Mouse (Mus musculus): ENCODE data around the gene Otud5. TPM values are rescaled to one million over a fixed set of nuclear protein-coding genes. Genes with fewer than 3 reads are reported as not detected.

The Otud5 gene
- polyA plus RNA-seq (2017; shearing (Covaris generic)), result 202 TPM

GRCm38 (mm10) chrX:7841163-7842162 lies at the start of gene Otud5:
Otud5 (plus strand) TSS chrX:7841364.

GRCm38 (mm10) chrX:7821865-7822779 lies 19.0 kb upstream of the Otud5 start, which contains the start of gene Kcnd1:
Kcnd1 (plus strand) TSS chrX:7822289.

GRCm38 (mm10) chrX:7878007-7878419 lies 36.8 kb downstream of the Otud5 start, which contains the start of gene Pim2:
Pim2 (plus strand) TSS chrX:7878262.

GRCm38 (mm10) chrX:7883841-7884567 lies 42.8 kb downstream of the Otud5 start, which contains the start of gene Slc35a2:
Slc35a2 (plus strand) TSS chrX:7884028.

DNA sequence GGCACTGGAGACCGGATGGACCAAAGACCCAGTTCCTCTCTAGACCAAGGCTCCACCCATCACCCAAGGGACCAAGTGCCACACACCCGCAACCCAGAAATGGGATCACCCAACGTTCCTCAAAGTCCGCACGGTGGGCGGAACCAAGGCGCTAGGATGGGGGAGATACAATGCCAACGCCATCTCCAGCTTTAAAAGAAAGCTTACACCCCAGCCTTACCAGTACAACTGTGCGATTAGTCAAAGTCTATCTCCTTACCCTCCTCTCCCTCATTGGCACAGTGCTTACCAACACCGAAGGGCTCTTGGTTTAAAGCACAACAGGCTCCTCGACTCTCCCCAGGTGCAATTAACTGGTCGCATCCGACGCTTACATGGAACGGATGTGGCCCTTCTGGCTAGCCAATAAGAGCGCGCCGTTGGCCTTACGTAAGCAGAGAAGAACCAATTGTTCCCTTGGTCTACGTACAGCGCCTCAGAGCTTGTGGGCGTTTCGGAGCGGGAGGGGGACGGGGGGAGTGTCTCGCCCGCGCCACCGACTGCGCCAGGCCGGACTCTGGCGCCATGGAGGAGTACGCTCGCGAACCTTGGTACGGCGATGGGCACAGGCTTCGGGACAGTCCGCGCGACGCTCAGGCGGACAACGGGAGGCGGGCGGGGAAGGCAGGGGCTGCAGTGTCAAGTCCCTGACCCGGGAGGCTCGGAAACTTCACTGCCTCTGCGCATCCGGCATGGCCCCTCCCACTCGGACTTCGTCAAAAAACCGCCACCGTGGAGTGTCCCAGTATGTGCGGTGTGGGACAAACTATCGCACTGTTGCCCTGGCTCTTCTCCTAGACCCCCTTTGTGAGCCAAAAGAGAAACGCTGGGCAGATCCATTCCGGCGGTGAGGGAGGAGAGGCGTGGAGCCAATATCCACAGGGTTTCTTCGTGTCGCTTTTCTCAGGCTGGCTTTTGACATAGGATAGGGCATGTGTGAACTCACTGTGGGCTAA lies 58.0 kb downstream of the Otud5 start, which contains the start of the genes Pqbp1 and Timm17b:
Pqbp1 (minus strand) TSS at position 390 of the 995 bp plus-strand sequence.
Timm17b (plus strand) TSS at position 478 of the 995 bp plus-strand sequence.

DNA sequence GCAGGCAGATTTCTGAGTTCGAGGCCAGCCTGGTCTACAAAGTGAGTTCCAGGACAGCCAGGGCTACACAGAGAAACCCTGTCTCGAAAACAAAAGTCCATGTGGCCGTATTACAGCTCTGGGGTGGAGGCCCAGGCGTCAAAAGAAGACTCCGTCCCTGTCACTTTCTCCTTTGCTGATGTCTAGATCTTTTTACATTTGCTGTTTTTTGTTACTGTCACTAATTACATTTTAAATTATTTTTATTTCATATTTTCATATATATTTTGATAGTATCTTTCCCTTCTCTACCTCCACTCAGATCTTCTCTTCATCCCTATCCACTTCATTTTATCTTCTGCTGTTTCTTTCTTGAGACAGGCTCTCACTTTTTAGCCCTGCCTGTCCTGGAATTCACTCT lies 66.6 kb downstream of the Otud5 start, which contains the start of gene Gm10491:
Gm10491 (minus strand) TSS at position 101 of the 400 bp plus-strand sequence.

DNA sequence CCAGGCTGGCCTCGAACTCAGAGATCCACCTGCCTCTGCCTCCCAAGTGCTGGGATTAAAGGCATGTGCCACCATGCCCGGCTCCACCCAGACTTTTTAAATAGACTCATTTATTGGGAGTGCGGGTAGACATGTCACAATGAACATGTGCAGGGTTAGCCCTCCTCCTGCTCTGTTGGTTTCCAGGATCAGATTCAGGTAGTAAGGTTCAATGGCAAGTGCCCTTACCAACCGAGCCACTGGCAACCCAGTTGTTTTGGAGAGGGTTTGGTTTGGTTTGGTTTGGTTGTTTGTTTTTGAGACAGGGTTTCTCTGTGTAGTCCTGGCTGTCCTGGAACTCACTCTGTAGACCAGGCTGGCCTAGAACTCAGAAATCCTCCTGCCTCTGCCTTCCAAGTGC lies 68.1 kb downstream of the Otud5 start, which contains the start of gene Gm10490:
Gm10490 (plus strand) TSS at position 301 of the 400 bp plus-strand sequence.

DNA sequence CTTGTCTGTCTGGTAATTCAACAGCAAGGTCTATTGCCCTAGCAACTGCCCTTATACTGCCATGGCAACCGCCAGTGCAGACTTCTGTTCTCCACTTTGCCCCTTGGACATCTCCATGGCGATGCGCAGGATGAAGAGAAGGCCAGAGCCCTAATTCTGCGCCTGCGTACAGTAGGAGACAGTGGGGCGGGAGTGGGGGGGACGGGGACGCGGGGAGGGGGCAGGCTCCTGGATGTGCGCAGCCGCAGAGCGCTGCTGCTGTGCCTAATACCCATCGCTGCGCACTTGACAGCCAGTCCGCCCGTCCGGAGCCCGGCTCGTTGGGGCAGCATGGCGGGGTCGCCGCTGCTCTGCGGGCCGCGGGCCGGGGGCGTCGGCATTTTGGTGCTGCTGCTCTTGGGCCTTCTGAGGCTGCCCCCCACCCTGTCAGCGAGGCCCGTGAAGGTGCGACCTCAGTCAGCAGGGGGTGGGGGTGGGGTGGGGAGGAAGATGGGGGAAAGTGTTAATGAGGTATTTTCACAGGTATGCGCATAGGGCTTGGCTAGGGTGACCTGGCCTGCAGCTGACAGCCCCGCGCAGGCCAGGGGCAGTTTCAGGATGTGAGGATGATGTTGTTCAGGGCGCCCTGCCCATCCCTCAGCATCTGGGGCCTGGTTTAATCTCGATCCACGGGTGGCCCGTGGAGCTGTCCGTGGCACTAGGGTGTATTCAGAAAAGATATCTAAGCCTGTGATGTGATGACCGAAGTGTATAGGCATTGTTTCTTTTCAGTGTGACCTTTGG lies 78.6 kb downstream of the Otud5 start, which contains the start of gene Pcsk1n:
Pcsk1n (plus strand) TSS at position 222 of the 783 bp plus-strand sequence.

Other genes starting within 250 kb of the Otud5 start
- gene Ccdc22, start 235.8 kb upstream of the Otud5 start, polyA plus RNA-seq (2017; shearing (Covaris generic)), result 12.1 TPM
- gene Cacna1f, start 234.3 kb upstream of the Otud5 start, polyA plus RNA-seq (2017; shearing (Covaris generic)), result 0.76 TPM
- 0.46 TPM for gene Syp, start 202.9 kb upstream of the Otud5 start, polyA plus RNA-seq (2017; shearing (Covaris generic))
- gene Prickle3, start 184.1 kb upstream of the Otud5 start, polyA plus RNA-seq (2017; shearing (Covaris generic)), result 21.7 TPM
- 39.3 TPM for gene Plp2, start 170.0 kb upstream of the Otud5 start, polyA plus RNA-seq (2017; shearing (Covaris generic))
- gene Magix, start 160.1 kb upstream of the Otud5 start, polyA plus RNA-seq (2017; shearing (Covaris generic)), result 0.35 TPM
- 78.2 TPM for gene Gpkow, start 144.2 kb upstream of the Otud5 start, polyA plus RNA-seq (2017; shearing (Covaris generic))
- gene Wdr45, start 127.0 kb upstream of the Otud5 start, polyA plus RNA-seq (2017; shearing (Covaris generic)), result 93.4 TPM
- not detected for gene Gm45208, start 119.1 kb upstream of the Otud5 start, polyA plus RNA-seq (2017; shearing (Covaris generic))
- 31.4 TPM for gene Praf2, start 112.9 kb upstream of the Otud5 start, polyA plus RNA-seq (2017; shearing (Covaris generic))
- not detected for gene Ccdc120, start 90.5 kb upstream of the Otud5 start, polyA plus RNA-seq (2017; shearing (Covaris generic))
- gene Tfe3, start 78.8 kb upstream of the Otud5 start, polyA plus RNA-seq (2017; shearing (Covaris generic)), result 85.1 TPM
- gene Gripap1, start 51.6 kb upstream of the Otud5 start, polyA plus RNA-seq (2017; shearing (Covaris generic)), result 124 TPM
- not detected for gene Kcnd1, start 19.1 kb upstream of the Otud5 start, polyA plus RNA-seq (2017; shearing (Covaris generic))
- gene Pim2, start 36.9 kb downstream of the Otud5 start, polyA plus RNA-seq (2017; shearing (Covaris generic)), result 320 TPM
- 52.3 TPM for gene Slc35a2, start 42.7 kb downstream of the Otud5 start, polyA plus RNA-seq (2017; shearing (Covaris generic))
- 158 TPM for gene Pqbp1, start 57.9 kb downstream of the Otud5 start, polyA plus RNA-seq (2017; shearing (Covaris generic))
- gene Timm17b, start 58.0 kb downstream of the Otud5 start, polyA plus RNA-seq (2017; shearing (Covaris generic)), result 93.8 TPM
- gene Gm10491, start 66.5 kb downstream of the Otud5 start, polyA plus RNA-seq (2017; shearing (Covaris generic)), result not detected
- not detected for gene Gm10490, start 68.2 kb downstream of the Otud5 start, polyA plus RNA-seq (2017; shearing (Covaris generic))
- not detected for gene Pcsk1n, start 78.5 kb downstream of the Otud5 start, polyA plus RNA-seq (2017; shearing (Covaris generic))
- gene Eras, start 87.2 kb downstream of the Otud5 start, polyA plus RNA-seq (2017; shearing (Covaris generic)), result not detected
- gene Hdac6, start 106.5 kb downstream of the Otud5 start, polyA plus RNA-seq (2017; shearing (Covaris generic)), result 15.1 TPM
- gene Gata1, start 136.7 kb downstream of the Otud5 start, polyA plus RNA-seq (2017; shearing (Covaris generic)), result not detected
- not detected for gene Glod5, start 177.1 kb downstream of the Otud5 start, polyA plus RNA-seq (2017; shearing (Covaris generic))
- 28.2 TPM for gene Suv39h1, start 233.4 kb downstream of the Otud5 start, polyA plus RNA-seq (2017; shearing (Covaris generic))
- 33.1 TPM for gene Was, start 249.1 kb downstream of the Otud5 start, polyA plus RNA-seq (2017; shearing (Covaris generic))

Data from effector memory CD4-positive, alpha-beta T cell, adult 7 months (primary cell).